In genomic region chr11:59418708-59419107, GRCm38 (mm10) we compare ENCODE assay signal across 18 mouse cellular contexts. TPM values are rescaled to one million over a fixed set of nuclear protein-coding genes. Genes with fewer than 3 reads are reported as not detected.
DNase-seq lines count a peak whose midpoint lies in the region; ATAC-seq and TF ChIP-seq lines count a peak whose summit lies in the region.
"Had no signal": no experiment of that assay in that cellular context is flagged by ENCODE, and none has a peak within 500 bp of the region (broad histone marks: within the 10 kb centered on the region; RNA-seq: fewer than 3 reads in every experiment).

No protein-coding gene starts in this region.

- no peak for ATAC-seq in intestine, embryonic 16.5 days
- ATAC-seq in intestine, embryonic 15.5 days = no peak
- peak; percentile 53 for ATAC-seq in limb, embryonic 14.5 days (ENCODE audit: low FRiP score, low read depth)
- ATAC-seq in frontal cortex, adult (ENCODE audit: low TSS enrichment) = no peak
- ATAC-seq: inflammation-experienced regulatory T-cells, adult 6 months; midbrain, embryonic 16.5 days had no signal

- no peak overlapping the region for H3K4me3 ChIP-seq in intestine, embryonic 16.5 days (ENCODE audit: low read length)
- no peak overlapping the region for H3K4me3 ChIP-seq in intestine, embryonic 15.5 days (replicated peaks)
- no peak overlapping the region for H3K4me3 ChIP-seq in limb, embryonic 14.5 days (replicated peaks; ENCODE audit: low read length)

- H3K27me3 ChIP-seq in intestine, embryonic 16.5 days (replicated peaks; ENCODE audit: control insufficient read depth, insufficient read depth, low read length) = no peaks in the 10 kb centered on the region
- H3K27me3 ChIP-seq in intestine, embryonic 15.5 days (replicated peaks) = no peaks in the 10 kb centered on the region
- H3K27me3 ChIP-seq in limb, embryonic 14.5 days (ENCODE audit: control insufficient read depth, insufficient read depth, low read length) = no peaks in the 10 kb centered on the region

- H3K36me3 ChIP-seq in intestine, embryonic 16.5 days (ENCODE audit: control insufficient read depth, insufficient read depth, low read length) = peaks cover 3% of the 10 kb centered on the region
- H3K36me3 ChIP-seq in intestine, embryonic 15.5 days = 0 out of 2 replicates have a peak, but pooled peaks cover 9% of the 10 kb centered on the region
- peaks cover 68% of the 10 kb centered on the region for H3K36me3 ChIP-seq in limb, embryonic 14.5 days (ENCODE audit: control insufficient read depth, insufficient read depth, low read length)

- H3K4me2 ChIP-seq in intestine, embryonic 16.5 days (ENCODE audit: low read depth, low read length) = no peak overlapping the region
- H3K4me2 ChIP-seq in intestine, embryonic 15.5 days (replicated peaks) = no peak overlapping the region
- no peak overlapping the region for H3K4me2 ChIP-seq in limb, embryonic 14.5 days (replicated peaks; ENCODE audit: low read depth, low read length, severe bottlenecking)

- H3K9me3 ChIP-seq in intestine, embryonic 16.5 days (ENCODE audit: control insufficient read depth, low read length) = no peaks in the 10 kb centered on the region
- no peaks in the 10 kb centered on the region for H3K9me3 ChIP-seq in intestine, embryonic 15.5 days
- no peaks in the 10 kb centered on the region for H3K9me3 ChIP-seq in limb, embryonic 14.5 days (ENCODE audit: control insufficient read depth, low read length)

- no peak overlapping the region for H3K9ac ChIP-seq in intestine, embryonic 16.5 days (ENCODE audit: low read depth, low read length)
- no peak overlapping the region for H3K9ac ChIP-seq in intestine, embryonic 15.5 days
- H3K9ac ChIP-seq in limb, embryonic 14.5 days (ENCODE audit: low read depth, low read length, severe bottlenecking) = no peak overlapping the region

- H3K4me1 ChIP-seq in intestine, embryonic 16.5 days (ENCODE audit: control insufficient read depth, insufficient read depth, low read length) = peaks cover 3% of the 10 kb centered on the region; the same call in 1 of the 2 replicates
- H3K4me1 ChIP-seq in intestine, embryonic 15.5 days (replicated peaks) = 0 out of 2 replicates have a peak, but pooled peaks cover 3% of the 10 kb centered on the region
- H3K4me1 ChIP-seq in limb, embryonic 14.5 days (ENCODE audit: control insufficient read depth, insufficient read depth, low read length) = peaks cover 14% of the 10 kb centered on the region

- peak; percentile 10 to 15 for DNase-seq in spleen, postnatal 36 days (ENCODE audit: low spot score in 2 of 2)
- no peak for DNase-seq in spleen, adult 12 weeks (ENCODE audit: low spot score)
- DNase-seq in limb, embryonic 14.5 days (ENCODE audit: low spot score) = peak; percentile 35
- no peak for DNase-seq in heart, postnatal 4 days
- no peak for DNase-seq in heart, postnatal 25 days (ENCODE audit: low spot score)
- DNase-seq: cerebellum, adult 2 months; heart, adult 11 months; heart, postnatal 10 days; layer of hippocampus, adult 9-11 months; left cerebral cortex, postnatal 4 days; lung, postnatal 14 days; right cerebral cortex, postnatal 14 days had no signal

- 69% methylated on average over 5 of the region's 5 CpGs for WGBS in intestine, embryonic 16.5 days
- WGBS in intestine, embryonic 15.5 days = 65% methylated on average over 5 of the region's 5 CpGs
- 50% methylated on average over 5 of the region's 5 CpGs for WGBS in limb, embryonic 14.5 days

- no peak for TF ChIP-seq POLR2A in limb, embryonic 14.5 days (IDR thresholded peaks at IDR 0.05; ENCODE audit: borderline replicate concordance, extremely low read depth, insufficient read depth, insufficient read length)

- intact Hi-C loops in heart, postnatal 25 days (cut with DNase I) = no loop called here

- peak overlapping the region; percentile 24 for H3K27ac ChIP-seq in intestine, embryonic 16.5 days (ENCODE audit: low read length)
- H3K27ac ChIP-seq in intestine, embryonic 15.5 days = no peak overlapping the region; the same call in 1 of the 2 replicates
- peak overlapping the region; percentile 58 for H3K27ac ChIP-seq in limb, embryonic 14.5 days (replicated peaks; ENCODE audit: low read depth, low read length)

RNA-seq across cellular contexts. Expression of gene Jmjd4, which starts 31.1 kb away (rescaled TPM):
- polyA plus RNA-seq in intestine, embryonic 16.5 days (2015; fragmentation: Nextera tagmentation; extraction: Ambion mirVana) = 7.4 and 8.1 TPM in 2 replicates
- polyA plus RNA-seq in intestine, embryonic 15.5 days (2015; fragmentation: Nextera tagmentation; extraction: Ambion mirVana) = 9.3 and 9.4 TPM in 2 replicates
- 11.5 and 12.7 TPM in 2 replicates for polyA plus RNA-seq in limb, embryonic 14.5 days (2012; rRNA removed)
- 11.7 and 12.6 TPM in 2 replicates for polyA plus RNA-seq in limb, embryonic 14.5 days (2014; fragmentation: Nextera tagmentation; extraction: Ambion mirVana)
- 10 to 100 TPM; 14.8 to 16.3 TPM for total RNA-seq in heart, postnatal 4 days (2021)
- 10 to 100 TPM; 11.9 to 13.0 TPM for total RNA-seq in heart, postnatal 25 days (2021)

RNA-seq across cellular contexts. Expression of gene Snap47, which starts 32.3 kb away (rescaled TPM):
- 74.4 and 76.8 TPM in 2 replicates for polyA plus RNA-seq in intestine, embryonic 16.5 days (2015; fragmentation: Nextera tagmentation; extraction: Ambion mirVana)
- 78.1 and 82.9 TPM in 2 replicates for polyA plus RNA-seq in intestine, embryonic 15.5 days (2015; fragmentation: Nextera tagmentation; extraction: Ambion mirVana)
- 88.9 and 94.2 TPM in 2 replicates for polyA plus RNA-seq in limb, embryonic 14.5 days (2012; rRNA removed)
- polyA plus RNA-seq in limb, embryonic 14.5 days (2014; fragmentation: Nextera tagmentation; extraction: Ambion mirVana) = 127 and 139 TPM in 2 replicates
- 10 to 100 TPM; 40.8 to 45.5 TPM for total RNA-seq in heart, postnatal 4 days (2021)
- 10 to 100 TPM; 35.4 to 37.0 TPM for total RNA-seq in heart, postnatal 25 days (2021)

RNA-seq across cellular contexts. Expression of gene Prss38, which starts 43.3 kb away (rescaled TPM):
- polyA plus RNA-seq in intestine, embryonic 16.5 days (2015; fragmentation: Nextera tagmentation; extraction: Ambion mirVana) = not detected in 2 replicates
- not detected in 2 replicates for polyA plus RNA-seq in intestine, embryonic 15.5 days (2015; fragmentation: Nextera tagmentation; extraction: Ambion mirVana)
- 0.13 and 0.33 TPM in 2 replicates for polyA plus RNA-seq in limb, embryonic 14.5 days (2012; rRNA removed)
- not detected in 2 replicates for polyA plus RNA-seq in limb, embryonic 14.5 days (2014; fragmentation: Nextera tagmentation; extraction: Ambion mirVana)
- not detected for total RNA-seq in heart, postnatal 4 days (2021)
- total RNA-seq in heart, postnatal 25 days (2021) = not detected
- total RNA-seq: adrenal gland, postnatal 4 days; heart, postnatal 10 days; left cerebral cortex, postnatal 4 days had no signal
- polyA plus RNA-seq: cerebellum, adult 2 months; midbrain, embryonic 16.5 days had no signal

RNA-seq across cellular contexts. Expression of gene Zfp867, which starts 53.6 kb away (rescaled TPM):
- 4.3 and 4.6 TPM in 2 replicates for polyA plus RNA-seq in intestine, embryonic 16.5 days (2015; fragmentation: Nextera tagmentation; extraction: Ambion mirVana)
- 4.7 and 5.3 TPM in 2 replicates for polyA plus RNA-seq in intestine, embryonic 15.5 days (2015; fragmentation: Nextera tagmentation; extraction: Ambion mirVana)
- polyA plus RNA-seq in limb, embryonic 14.5 days (2012; rRNA removed) = 4.0 and 4.8 TPM in 2 replicates
- 10.7 and 11.7 TPM in 2 replicates for polyA plus RNA-seq in limb, embryonic 14.5 days (2014; fragmentation: Nextera tagmentation; extraction: Ambion mirVana)
- total RNA-seq in heart, postnatal 4 days (2021) = 1 to 10 TPM; 6.1 to 6.2 TPM
- total RNA-seq in heart, postnatal 25 days (2021) = 1 to 10 TPM; 4.8 to 5.0 TPM

Comparison
In these comparisons a context has a peak if more than half of its experiments do, and no peak if none do; other contexts are left out.
1. DNase-seq: peak in spleen, postnatal 36 days (2 of 2) and limb, embryonic 14.5 days (single experiment); none in spleen, adult 12 weeks (single experiment), heart, postnatal 4 days (single experiment) and heart, postnatal 25 days (single experiment).